ENCODE assay signal across 18 mouse cellular contexts in the genomic region with DNA sequence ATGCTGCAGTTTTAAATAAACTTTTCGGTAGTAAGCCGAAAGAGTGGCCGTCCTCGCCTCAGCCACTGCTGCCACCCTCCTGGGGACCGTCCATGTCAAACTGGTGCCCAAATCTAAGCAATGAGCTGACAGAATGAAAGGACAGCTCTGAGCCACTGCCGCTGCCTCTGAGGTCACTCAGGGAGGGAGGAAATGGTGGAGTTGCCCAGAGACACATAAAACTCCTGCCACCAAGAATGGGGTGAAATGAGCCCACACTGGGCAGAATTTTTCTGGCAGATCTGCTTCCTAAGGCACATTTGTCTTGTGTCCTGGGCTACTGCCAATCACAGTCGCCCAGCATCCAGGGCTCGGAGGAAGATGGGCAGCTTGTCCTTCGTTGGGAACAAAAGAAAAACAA.
DNase-seq lines count a peak whose midpoint lies in the region; ATAC-seq lines count a peak whose summit lies in the region.
"Had no signal": no experiment of that assay in that cellular context is flagged by ENCODE, and none has a peak within 500 bp of the region (broad histone marks: within the 10 kb centered on the region; RNA-seq: fewer than 3 reads in every experiment).

No protein-coding gene starts in this region.

- no peak overlapping the region for H3K9ac ChIP-seq in hindbrain, embryonic 16.5 days (ENCODE audit: low read depth, low read length)
- no peak overlapping the region for H3K9ac ChIP-seq in hindbrain, embryonic 13.5 days
- H3K9ac ChIP-seq: intestine, embryonic 15.5 days; limb, embryonic 12.5 days; liver, embryonic 14.5 days; neural tube, embryonic 12.5 days had no signal

- H3K4me3 ChIP-seq in hindbrain, embryonic 16.5 days (ENCODE audit: low read length) = no peak overlapping the region
- H3K4me3 ChIP-seq in hindbrain, embryonic 13.5 days = no peak overlapping the region
- H3K4me3 ChIP-seq: embryonic facial prominence, embryonic 10.5 days; heart, embryonic 10.5 days; intestine, embryonic 15.5 days; left cerebral cortex, adult 2 months; limb, embryonic 12.5 days; neural tube, embryonic 12.5 days had no signal

- H3K4me1 ChIP-seq in hindbrain, embryonic 16.5 days (ENCODE audit: control insufficient read depth, insufficient read depth, low read depth, low read length) = peaks cover 8% of the 10 kb centered on the region; the same call in 1 of the 2 replicates
- peaks cover 32% of the 10 kb centered on the region for H3K4me1 ChIP-seq in hindbrain, embryonic 13.5 days (replicated peaks)
- H3K4me1 ChIP-seq: intestine, embryonic 15.5 days had no signal

- H3K4me2 ChIP-seq in hindbrain, embryonic 16.5 days (ENCODE audit: low read length) = no peak overlapping the region
- H3K4me2 ChIP-seq in hindbrain, embryonic 13.5 days = no peak overlapping the region
- H3K4me2 ChIP-seq: intestine, embryonic 15.5 days; limb, embryonic 12.5 days; neural tube, embryonic 12.5 days had no signal

- H3K9me3 ChIP-seq in hindbrain, embryonic 16.5 days (ENCODE audit: control insufficient read depth, low read length) = no peaks in the 10 kb centered on the region
- no peaks in the 10 kb centered on the region for H3K9me3 ChIP-seq in hindbrain, embryonic 13.5 days
- H3K9me3 ChIP-seq: embryonic facial prominence, embryonic 10.5 days; heart, embryonic 10.5 days; intestine, embryonic 15.5 days; limb, embryonic 12.5 days; neural tube, embryonic 12.5 days had no signal

- no peaks in the 10 kb centered on the region for H3K36me3 ChIP-seq in hindbrain, embryonic 16.5 days (ENCODE audit: control insufficient read depth, insufficient read depth, low read length)
- H3K36me3 ChIP-seq in hindbrain, embryonic 13.5 days = no peaks in the 10 kb centered on the region
- H3K36me3 ChIP-seq: embryonic facial prominence, embryonic 10.5 days; heart, embryonic 10.5 days; intestine, embryonic 15.5 days; limb, embryonic 12.5 days; neural tube, embryonic 12.5 days had no signal

- peak; percentile 71 for ATAC-seq in hindbrain, embryonic 16.5 days
- no peak for ATAC-seq in hindbrain, embryonic 13.5 days (ENCODE audit: low FRiP score)
- ATAC-seq: intestine, embryonic 15.5 days had no signal

- 44% methylated on average over 9 of the region's 9 CpGs for WGBS in hindbrain, embryonic 16.5 days
- 51% methylated on average over 9 of the region's 9 CpGs for WGBS in hindbrain, embryonic 13.5 days

- no peaks in the 10 kb centered on the region for H3K27me3 ChIP-seq in hindbrain, embryonic 16.5 days (replicated peaks; ENCODE audit: control insufficient read depth, insufficient read depth, low read length)
- 0 out of 2 replicates have a peak, but pooled peaks cover 3% of the 10 kb centered on the region for H3K27me3 ChIP-seq in hindbrain, embryonic 13.5 days
- H3K27me3 ChIP-seq: intestine, embryonic 15.5 days; limb, embryonic 12.5 days; neural tube, embryonic 12.5 days had no signal

- no peak overlapping the region for H3K27ac ChIP-seq in hindbrain, embryonic 16.5 days (ENCODE audit: low read depth, low read length)
- H3K27ac ChIP-seq in hindbrain, embryonic 13.5 days = no peak overlapping the region
- H3K27ac ChIP-seq: embryonic facial prominence, embryonic 10.5 days; heart, embryonic 10.5 days; intestine, embryonic 15.5 days; left cerebral cortex, adult 2 months; limb, embryonic 12.5 days; liver, embryonic 14.5 days; neural tube, embryonic 12.5 days had no signal

- DNase-seq in cerebellum, postnatal 10 days = peak; percentile 58 to 65
- DNase-seq in cerebellum, adult 18-20 months = no peak
- peak; percentile 55 for DNase-seq in retina, postnatal 1 day
- DNase-seq in retina, embryonic 14.5 days (ENCODE audit: low spot score) = no peak
- DNase-seq in spleen, adult 12 weeks (ENCODE audit: low spot score) = no peak
- DNase-seq: adrenal gland, postnatal 10 days; gastrocnemius, postnatal 14 days; heart, postnatal 10 days; right cerebral cortex, postnatal 4 days had no signal

Comparison
In these comparisons a context has a peak if more than half of its experiments do, and no peak if none do; other contexts are left out.
1. DNase-seq: peak in cerebellum, postnatal 10 days (2 of 2) and retina, postnatal 1 day (single experiment); none in cerebellum, adult 18-20 months (0 of 2), retina, embryonic 14.5 days (single experiment) and spleen, adult 12 weeks (single experiment).